Mouse (Mus musculus) stomach, postnatal 0 days (tissue): ENCODE results near the gene Stat6.

Experiments
- CTCF ChIP-seq: IDR thresholded peaks from 2 replicates; pipeline ENCODE4 v1.5.1; 2016; ENCODE audit warnings: antibody characterized with exemption, low read depth, mild to moderate bottlenecking, moderate library complexity
- EP300 ChIP-seq: optimal IDR thresholded peaks from 2 replicates; pipeline ENCODE3; 2016; ENCODE audit warnings: antibody characterized with exemption

DNA sequence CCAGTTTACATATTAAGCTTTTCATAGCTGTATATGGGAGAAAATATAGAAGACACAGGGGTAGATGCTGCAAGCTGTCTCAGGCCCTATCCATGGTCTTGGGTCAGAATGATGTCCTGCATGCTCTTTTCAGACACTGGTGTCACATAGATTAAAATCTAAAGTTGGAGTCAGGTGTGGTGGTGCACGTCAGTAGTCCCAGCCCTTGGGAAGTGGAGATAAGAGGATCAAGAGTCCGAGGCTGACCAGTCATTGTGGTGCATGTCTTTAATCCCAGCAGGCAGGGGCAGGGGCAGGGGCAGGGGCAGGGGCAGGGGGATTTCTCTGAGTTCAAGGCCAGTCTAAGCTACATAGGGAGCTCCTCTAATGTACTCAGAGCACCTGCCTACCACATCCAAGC, 3.0 kb downstream of the Stat6 start:
- TF ChIP-seq CTCF (no peak), EP300 (no peak)
